Mouse (Mus musculus) effector memory CD4-positive, alpha-beta T cell, adult 5 months (primary cell): ENCODE results near the gene Clic5. TPM values are rescaled to one million over a fixed set of nuclear protein-coding genes. Genes with fewer than 3 reads are reported as not detected.

Experiments
- polyA plus RNA-seq: library from polyadenylated mRNA; unstranded; fragments of 100-300 nt; shearing (Covaris generic); gene quantifications from one replicate; pipeline ENCODE4 v1.2.1, GENCODE M21; 2017

Gene Clic5
- 0.16 TPM for polyA plus RNA-seq

DNA sequence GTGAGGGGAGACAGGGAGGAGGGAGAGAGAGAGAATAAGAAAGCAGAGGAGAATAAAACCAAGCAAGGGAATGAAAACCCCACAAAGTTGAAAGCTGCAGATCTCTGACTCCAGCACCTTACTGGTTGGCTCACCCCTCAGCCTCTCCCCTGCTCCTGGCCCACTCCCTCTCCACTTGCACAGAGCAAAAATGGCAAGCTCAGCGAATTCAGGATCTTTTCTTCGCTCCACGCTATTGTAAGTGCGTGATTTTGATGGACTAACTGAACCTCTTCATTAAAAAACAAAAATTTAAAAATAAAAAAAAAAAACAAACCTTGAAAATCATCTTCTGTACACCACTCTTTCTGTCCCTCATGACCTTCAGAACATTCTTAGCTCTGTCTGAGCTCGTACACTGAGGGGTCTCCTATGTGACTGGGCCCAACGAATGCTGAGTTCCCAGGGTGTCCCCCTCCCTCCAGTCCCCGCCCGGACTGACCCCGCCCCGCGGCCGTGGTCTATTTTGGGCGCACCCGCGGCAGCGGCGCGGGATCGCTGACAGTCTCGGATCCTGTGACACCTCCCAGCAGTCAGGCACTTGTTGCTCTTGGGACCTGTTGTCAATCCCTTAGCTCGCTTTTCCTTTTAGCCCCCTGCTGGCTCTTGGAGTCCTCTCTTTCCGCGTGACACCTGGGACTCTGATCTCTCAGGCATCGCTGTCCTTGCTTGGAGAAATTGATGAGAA lies at the start of gene Clic5:
Gene Clic5, plus strand, starts transcription at position 543 of the 727 bp plus-strand sequence.

Other genes starting within 250 kb of the Clic5 start
- 7.9 TPM for gene Enpp5, start 109.8 kb upstream of the Clic5 start, polyA plus RNA-seq
- 10.4 TPM for gene Enpp4, start 82.8 kb upstream of the Clic5 start, polyA plus RNA-seq